Mouse (Mus musculus) effector memory CD4-positive, alpha-beta T cell, adult 5 months (primary cell): ENCODE data around the gene Shbg. TPM values are rescaled to one million over a fixed set of nuclear protein-coding genes. Genes with fewer than 3 reads are reported as not detected.

Experiments
- polyA plus RNA-seq: library from polyadenylated mRNA; unstranded; fragments of 100-300 nt; shearing (Covaris generic); gene quantifications from one replicate; pipeline ENCODE4 v1.2.1, GENCODE M21; 2017

Gene Shbg
- not detected for polyA plus RNA-seq

GRCm38 (mm10) chr11:69617805-69618204 lies at the start of gene Shbg:
Shbg (minus strand) TSS chr11:69617905.

GRCm38 (mm10) chr11:69665961-69666664 lies 48.4 kb upstream of the Shbg start, which contains the start of gene Cd68:
Cd68 (minus strand) TSS chr11:69666153.

GRCm38 (mm10) chr11:69662213-69662966 lies 44.7 kb upstream of the Shbg start, which contains the start of gene Mpdu1:
Mpdu1 (minus strand) TSS chr11:69662642.

DNA sequence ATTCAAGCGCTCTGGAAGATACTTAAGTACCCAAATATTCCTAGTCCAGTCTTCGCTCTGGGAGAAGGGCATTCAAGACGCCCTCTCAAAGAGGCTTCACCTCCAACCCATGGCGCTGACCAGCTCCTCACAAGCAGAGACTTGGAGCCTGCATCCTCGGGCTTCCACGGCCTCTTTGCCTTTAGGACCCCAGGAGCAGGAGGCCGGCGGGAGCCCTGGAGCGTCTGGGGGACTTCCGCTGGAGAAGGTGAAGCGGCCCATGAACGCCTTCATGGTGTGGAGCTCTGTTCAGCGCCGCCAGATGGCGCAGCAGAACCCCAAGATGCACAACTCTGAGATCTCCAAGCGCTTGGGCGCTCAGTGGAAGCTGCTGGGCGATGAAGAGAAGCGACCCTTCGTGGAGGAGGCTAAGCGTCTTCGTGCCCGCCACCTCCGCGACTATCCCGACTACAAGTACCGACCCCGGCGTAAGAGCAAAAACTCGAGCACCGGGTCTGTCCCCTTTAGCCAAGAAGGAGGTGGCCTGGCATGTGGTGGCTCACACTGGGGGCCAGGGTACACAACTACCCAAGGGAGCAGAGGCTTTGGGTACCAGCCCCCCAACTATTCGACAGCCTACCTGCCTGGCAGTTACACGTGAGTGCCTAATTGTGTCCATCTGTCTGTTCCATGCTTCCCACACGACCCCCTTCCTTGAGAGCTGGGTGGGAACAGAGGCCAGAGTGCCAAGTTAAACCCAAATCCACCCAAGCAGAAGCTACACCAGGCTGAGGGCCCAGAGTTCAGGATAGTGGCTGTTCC lies 37.8 kb upstream of the Shbg start, which contains the start of gene Sox15:
Sox15 (plus strand) TSS at position 51 of the 801 bp plus-strand sequence.

GRCm38 (mm10) chr11:69632284-69633089 lies 14.8 kb upstream of the Shbg start, which contains the start of gene Fxr2:
Fxr2 (plus strand) TSS chr11:69632990.

DNA sequence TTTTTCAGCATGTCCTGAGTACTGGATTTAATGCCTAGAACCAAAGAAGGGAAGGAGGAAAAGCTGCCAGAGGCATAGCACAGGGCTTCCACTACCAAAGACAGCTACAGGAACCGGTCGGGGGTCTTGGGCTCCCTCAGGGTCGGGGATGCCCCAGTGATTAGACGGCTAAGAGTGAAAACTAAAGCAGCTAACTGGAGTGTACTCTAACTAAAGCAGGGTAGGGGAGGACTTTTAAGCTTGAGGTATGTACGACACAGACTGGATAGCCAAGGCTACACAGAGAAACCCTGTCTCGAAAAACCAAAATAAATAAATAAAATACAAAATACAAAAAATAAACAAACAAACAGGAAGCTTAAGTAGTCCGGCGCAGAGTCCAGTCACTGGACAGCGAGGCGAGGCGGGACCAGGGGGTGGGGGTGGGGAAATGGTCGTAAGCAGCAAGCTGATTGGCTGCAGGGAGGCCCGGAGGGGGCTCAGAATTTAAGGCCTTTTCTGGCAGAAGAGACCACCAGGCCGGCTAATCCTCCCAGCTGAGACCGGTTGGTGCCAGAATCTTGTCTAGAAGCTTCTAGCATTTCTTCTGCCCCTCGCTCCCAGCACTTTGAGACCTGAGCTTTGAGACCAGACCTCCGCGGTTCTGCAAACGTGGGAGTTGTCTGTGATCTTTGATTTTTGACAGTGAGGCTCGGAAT lies 4.0 kb upstream of the Shbg start, which contains the start of gene Sat2:
Sat2 (plus strand) TSS at position 454 of the 698 bp plus-strand sequence.

DNA sequence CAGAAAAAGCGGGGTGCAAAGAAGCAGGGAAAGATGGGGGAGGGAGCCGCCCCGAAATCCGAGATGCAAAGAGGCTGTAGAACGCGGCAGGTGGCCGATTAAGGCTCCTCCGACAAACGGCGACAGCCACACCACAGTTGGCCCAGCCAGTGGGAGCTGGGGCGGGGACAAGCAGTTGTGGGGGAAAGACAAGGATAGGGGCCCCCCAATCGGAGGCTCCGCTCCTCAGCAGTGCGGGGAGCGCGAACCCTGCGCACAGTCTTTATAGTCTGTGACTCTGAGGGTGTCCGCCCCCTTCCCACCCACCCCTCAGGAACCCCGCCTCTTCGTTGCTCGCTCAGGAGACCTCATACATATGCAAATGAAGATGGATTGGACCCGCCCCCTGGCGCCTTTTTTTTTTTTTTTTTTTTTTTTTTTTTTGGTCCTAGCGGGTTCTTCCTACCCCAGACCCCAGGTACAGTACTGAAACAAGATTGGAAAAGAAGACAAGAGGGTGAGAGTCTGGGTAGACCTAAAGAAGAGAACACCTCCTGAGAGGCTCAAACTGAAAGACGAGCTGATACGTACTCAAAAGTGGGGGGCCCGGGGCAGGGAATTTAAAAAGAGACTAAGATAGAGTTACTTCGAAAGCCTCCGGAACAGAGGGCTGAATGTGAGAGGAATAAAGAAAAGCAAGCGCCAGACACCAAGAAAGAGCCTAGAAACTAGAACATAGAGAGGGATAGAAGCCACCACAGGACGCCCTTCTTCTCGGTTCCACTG lies 11.8 kb downstream of the Shbg start, which contains the start of gene Atp1b2:
Atp1b2 (minus strand) TSS at position 217 of the 765 bp plus-strand sequence.

DNA sequence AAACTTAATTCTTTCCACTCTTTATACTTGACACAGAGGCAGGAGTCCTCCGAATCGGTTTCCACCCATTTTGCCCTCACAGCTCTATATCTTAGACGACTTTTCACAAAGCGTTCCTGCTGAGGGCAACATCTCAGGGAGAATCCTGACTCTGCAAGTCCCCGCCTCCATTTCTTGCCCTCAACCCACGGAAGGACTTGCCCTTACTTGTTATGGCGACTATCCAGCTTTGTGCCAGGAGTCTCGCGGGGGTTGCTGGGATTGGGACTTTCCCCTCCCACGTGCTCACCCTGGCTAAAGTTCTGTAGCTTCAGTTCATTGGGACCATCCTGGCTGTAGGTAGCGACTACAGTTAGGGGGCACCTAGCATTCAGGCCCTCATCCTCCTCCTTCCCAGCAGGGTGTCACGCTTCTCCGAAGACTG lies 37.6 kb downstream of the Shbg start, which contains the start of the genes Wrap53 and Trp53:
Wrap53 (minus strand) TSS at position 165 of the 424 bp plus-strand sequence.
Trp53 (plus strand) TSS at position 269 of the 424 bp plus-strand sequence.

Other genes starting within 250 kb of the Shbg start
- gene Chd3, start 248.5 kb downstream of the Shbg start, polyA plus RNA-seq, result 74.2 TPM
- 46.8 TPM for gene Naa38, start 222.4 kb downstream of the Shbg start, polyA plus RNA-seq
- gene Cyb5d1, start 222.3 kb downstream of the Shbg start, polyA plus RNA-seq, result 38.9 TPM
- gene Tmem88, start 219.7 kb downstream of the Shbg start, polyA plus RNA-seq, result 2.6 TPM
- 49.6 TPM for gene Kdm6b, start 204.2 kb downstream of the Shbg start, polyA plus RNA-seq
- gene Dnah2, start 68.8 kb downstream of the Shbg start, polyA plus RNA-seq, result not detected
- not detected for gene Efnb3, start 57.7 kb downstream of the Shbg start, polyA plus RNA-seq
- 11.0 TPM for gene Wrap53, start 37.6 kb downstream of the Shbg start, polyA plus RNA-seq
- 180 TPM for gene Trp53, start 37.5 kb downstream of the Shbg start, polyA plus RNA-seq
- not detected for gene Atp1b2, start 12.0 kb downstream of the Shbg start, polyA plus RNA-seq
- gene Sat2, start 4.1 kb upstream of the Shbg start, polyA plus RNA-seq, result not detected
- 70.3 TPM for gene Fxr2, start 15.1 kb upstream of the Shbg start, polyA plus RNA-seq
- gene Sox15, start 37.4 kb upstream of the Shbg start, polyA plus RNA-seq, result not detected
- 39.4 TPM for gene Mpdu1, start 44.7 kb upstream of the Shbg start, polyA plus RNA-seq
- 4.3 TPM for gene Cd68, start 48.2 kb upstream of the Shbg start, polyA plus RNA-seq
- gene Eif4a1, start 54.5 kb upstream of the Shbg start, polyA plus RNA-seq, result 908 TPM
- 32.0 TPM for gene Senp3, start 64.2 kb upstream of the Shbg start, polyA plus RNA-seq
- not detected for gene Tnfsf13, start 67.9 kb upstream of the Shbg start, polyA plus RNA-seq
- not detected for gene Tnfsf12, start 77.9 kb upstream of the Shbg start, polyA plus RNA-seq
- not detected for gene Tnfsfm13, start 78.2 kb upstream of the Shbg start, polyA plus RNA-seq
- gene Polr2a, start 140.7 kb upstream of the Shbg start, polyA plus RNA-seq, result 60.5 TPM
- gene Slc35g3, start 144.1 kb upstream of the Shbg start, polyA plus RNA-seq, result not detected
- gene Zbtb4, start 148.0 kb upstream of the Shbg start, polyA plus RNA-seq, result 7.6 TPM
- gene Chrnb1, start 178.0 kb upstream of the Shbg start, polyA plus RNA-seq, result 1.4 TPM
- not detected for gene Fgf11, start 184.0 kb upstream of the Shbg start, polyA plus RNA-seq
- gene Tmem102, start 187.7 kb upstream of the Shbg start, polyA plus RNA-seq, result not detected
- gene Gm39566, start 197.4 kb upstream of the Shbg start, polyA plus RNA-seq, result not detected
- gene Spem2, start 200.6 kb upstream of the Shbg start, polyA plus RNA-seq, result not detected
- not detected for gene Spem1, start 204.3 kb upstream of the Shbg start, polyA plus RNA-seq
- gene Nlgn2, start 219.9 kb upstream of the Shbg start, polyA plus RNA-seq, result not detected
- 42.5 TPM for gene Tmem256, start 220.6 kb upstream of the Shbg start, polyA plus RNA-seq
- gene Plscr3, start 228.5 kb upstream of the Shbg start, polyA plus RNA-seq, result 9.2 TPM
- gene Tnk1, start 240.8 kb upstream of the Shbg start, polyA plus RNA-seq, result not detected